ENCODE assay signal across 13 mouse cellular contexts in genomic region chr9:107609433-107609830, GRCm38 (mm10). TPM values are rescaled to one million over a fixed set of nuclear protein-coding genes. Genes with fewer than 3 reads are reported as not detected.
DNase-seq lines count a peak whose midpoint lies in the region; ATAC-seq lines count a peak whose summit lies in the region.
"Had no signal": no experiment of that assay in that cellular context is flagged by ENCODE, and none has a peak within 500 bp of the region (broad histone marks: within the 10 kb centered on the region; RNA-seq: fewer than 3 reads in every experiment).

No protein-coding gene starts in this region.

- H3K36me3 ChIP-seq in heart, embryonic 11.5 days (ENCODE audit: control insufficient read depth, insufficient read depth, low read length), result peaks cover 3% of the 10 kb centered on the region; the same call in 1 of the 2 replicates
- peaks cover 10% of the 10 kb centered on the region for H3K36me3 ChIP-seq in kidney, embryonic 15.5 days
- H3K36me3 ChIP-seq in embryonic facial prominence, embryonic 14.5 days (ENCODE audit: control insufficient read depth, insufficient read depth, low read length), result peaks cover 9% of the 10 kb centered on the region
- peaks cover 9% of the 10 kb centered on the region for H3K36me3 ChIP-seq in limb, embryonic 13.5 days

- no peak overlapping the region for H3K27ac ChIP-seq in heart, embryonic 11.5 days (ENCODE audit: low read depth, low read length)
- H3K27ac ChIP-seq in kidney, embryonic 15.5 days, result peak overlapping the region; percentile 45; the same call in 1 of the 2 replicates
- peak overlapping the region; percentile 16; the same call in 1 of the 2 replicates for H3K27ac ChIP-seq in embryonic facial prominence, embryonic 14.5 days (replicated peaks; ENCODE audit: low read depth, low read length)
- H3K27ac ChIP-seq in limb, embryonic 13.5 days, result peak overlapping the region; percentile 67
- H3K27ac ChIP-seq: liver, embryonic 15.5 days; neural tube, embryonic 15.5 days had no signal

- H3K4me1 ChIP-seq in heart, embryonic 11.5 days (ENCODE audit: control insufficient read depth, insufficient read depth, low read length), result peaks cover 63% of the 10 kb centered on the region
- H3K4me1 ChIP-seq in kidney, embryonic 15.5 days, result peaks cover 83% of the 10 kb centered on the region
- peaks cover 50% of the 10 kb centered on the region for H3K4me1 ChIP-seq in embryonic facial prominence, embryonic 14.5 days (ENCODE audit: control insufficient read depth, insufficient read depth, low read length)
- H3K4me1 ChIP-seq in limb, embryonic 13.5 days, result peaks cover 82% of the 10 kb centered on the region

- no peak overlapping the region for H3K4me2 ChIP-seq in heart, embryonic 11.5 days
- peak overlapping the region; percentile 8; the same call in 1 of the 2 replicates for H3K4me2 ChIP-seq in kidney, embryonic 15.5 days
- H3K4me2 ChIP-seq in embryonic facial prominence, embryonic 14.5 days (ENCODE audit: low read depth, low read length), result 0 out of 2 replicates have a peak overlapping the region, but pooled peaks have one; percentile 23
- peak overlapping the region; percentile 63 for H3K4me2 ChIP-seq in limb, embryonic 13.5 days (replicated peaks)
- H3K4me2 ChIP-seq: liver, embryonic 15.5 days; neural tube, embryonic 15.5 days had no signal

- no peak for DNase-seq in heart, postnatal 14 days
- no peak for DNase-seq in kidney, postnatal 10 days
- DNase-seq in embryonic facial prominence, embryonic 14.5 days (ENCODE audit: low spot score), result no peak
- DNase-seq in thymus, postnatal 36 days, result no peak
- DNase-seq: cerebellum, adult 11 months had no signal

- ATAC-seq in heart, embryonic 11.5 days (replicated peaks; ENCODE audit: insufficient number of reproducible peaks, low FRiP score, low TSS enrichment), result no peak
- ATAC-seq in kidney, embryonic 15.5 days (replicated peaks; ENCODE audit: low FRiP score), result no peak
- no peak for ATAC-seq in embryonic facial prominence, embryonic 14.5 days (ENCODE audit: low read depth)
- ATAC-seq in limb, embryonic 13.5 days (ENCODE audit: low FRiP score, low read depth), result no peak
- no peak for ATAC-seq in erythroid progenitor cell, adult 5-6 weeks (replicated peaks; ENCODE audit: low FRiP score, poor library complexity, severe bottlenecking)
- ATAC-seq: activated CD4-positive, CD25-positive, alpha-beta regulatory T cell, adult 4 months had no signal

- peak overlapping the region; percentile 16; the same call in 1 of the 2 replicates for H3K9ac ChIP-seq in heart, embryonic 11.5 days (ENCODE audit: low read depth, low read length)
- H3K9ac ChIP-seq in kidney, embryonic 15.5 days, result no peak overlapping the region
- 0 out of 2 replicates have a peak overlapping the region, but pooled peaks have one; percentile 10 for H3K9ac ChIP-seq in embryonic facial prominence, embryonic 14.5 days (ENCODE audit: low read depth, low read length)
- no peak overlapping the region for H3K9ac ChIP-seq in limb, embryonic 13.5 days
- H3K9ac ChIP-seq: liver, embryonic 15.5 days; neural tube, embryonic 15.5 days had no signal

- WGBS in heart, embryonic 11.5 days (ENCODE audit: insufficient replicate concordance), result 62% methylated on average over 4 of the region's 4 CpGs
- WGBS in kidney, embryonic 15.5 days, result 67% methylated on average over 4 of the region's 4 CpGs
- 57% methylated on average over 4 of the region's 4 CpGs for WGBS in embryonic facial prominence, embryonic 14.5 days
- WGBS in limb, embryonic 13.5 days, result 58% methylated on average over 4 of the region's 4 CpGs

- intact Hi-C loops in heart, postnatal 14 days (cut with DNase I), result no loop called here

- H3K4me3 ChIP-seq in heart, embryonic 11.5 days (ENCODE audit: low read depth, low read length), result no peak overlapping the region
- H3K4me3 ChIP-seq in kidney, embryonic 15.5 days (replicated peaks), result no peak overlapping the region
- no peak overlapping the region for H3K4me3 ChIP-seq in embryonic facial prominence, embryonic 14.5 days (ENCODE audit: low read depth, low read length)
- no peak overlapping the region for H3K4me3 ChIP-seq in limb, embryonic 13.5 days
- H3K4me3 ChIP-seq: erythroblast, embryonic 14.5 days; liver, embryonic 15.5 days; neural tube, embryonic 15.5 days had no signal

- H3K27me3 ChIP-seq in heart, embryonic 11.5 days (ENCODE audit: control insufficient read depth, insufficient read depth, low read length), result peaks cover 8% of the 10 kb centered on the region; the same call in 1 of the 2 replicates
- no peaks in the 10 kb centered on the region for H3K27me3 ChIP-seq in kidney, embryonic 15.5 days
- no peaks in the 10 kb centered on the region for H3K27me3 ChIP-seq in embryonic facial prominence, embryonic 14.5 days (replicated peaks; ENCODE audit: control insufficient read depth, insufficient read depth, low read length)
- H3K27me3 ChIP-seq in limb, embryonic 13.5 days, result no peaks in the 10 kb centered on the region
- H3K27me3 ChIP-seq: neural tube, embryonic 15.5 days had no signal

- no peaks in the 10 kb centered on the region for H3K9me3 ChIP-seq in heart, embryonic 11.5 days (replicated peaks; ENCODE audit: control insufficient read depth, low read length)
- H3K9me3 ChIP-seq in kidney, embryonic 15.5 days (replicated peaks), result no peaks in the 10 kb centered on the region
- H3K9me3 ChIP-seq in embryonic facial prominence, embryonic 14.5 days (ENCODE audit: control insufficient read depth, low read length), result no peaks in the 10 kb centered on the region
- H3K9me3 ChIP-seq in limb, embryonic 13.5 days, result no peaks in the 10 kb centered on the region
- H3K9me3 ChIP-seq: liver, embryonic 15.5 days; neural tube, embryonic 15.5 days had no signal

RNA-seq across cellular contexts. Expression of gene Sema3b, which starts 0.4 kb away (rescaled TPM):
- 5.1 and 5.3 TPM in 2 replicates for polyA plus RNA-seq in heart, embryonic 11.5 days (2014; fragmentation: Nextera tagmentation; extraction: Ambion mirVana)
- 10 to 100 TPM; 11.3 to 12.1 TPM for total RNA-seq in heart, postnatal 14 days (2021)
- 21.1 and 22.5 TPM in 2 replicates for polyA plus RNA-seq in kidney, embryonic 15.5 days (2015; fragmentation: Nextera tagmentation; extraction: Ambion mirVana)
- 18.0 and 18.2 TPM in 2 replicates for polyA plus RNA-seq in embryonic facial prominence, embryonic 14.5 days (2014; fragmentation: Nextera tagmentation; extraction: Ambion mirVana)
- polyA plus RNA-seq in limb, embryonic 13.5 days (2015; fragmentation: Nextera tagmentation; extraction: Ambion mirVana), result 8.0 and 8.6 TPM in 2 replicates
- total RNA-seq in erythroid progenitor cell, adult 5-6 weeks (2015; ENCODE audit: low replicate concordance), result not detected in 2 replicates
- not detected in 2 replicates for total RNA-seq in erythroid progenitor cell, adult 5-6 weeks (2017; ENCODE audit: low replicate concordance)
- polyA plus RNA-seq: activated CD4-positive, CD25-positive, alpha-beta regulatory T cell, adult 4 months; erythroblast, embryonic 14.5 days had no signal

RNA-seq across cellular contexts. Expression of gene Ifrd2, which starts 22.0 kb away (rescaled TPM):
- polyA plus RNA-seq in heart, embryonic 11.5 days (2014; fragmentation: Nextera tagmentation; extraction: Ambion mirVana), result 57.5 and 59.1 TPM in 2 replicates
- 10 to 100 TPM; 36.7 to 47.1 TPM for total RNA-seq in heart, postnatal 14 days (2021)
- 47.8 and 55.8 TPM in 2 replicates for polyA plus RNA-seq in kidney, embryonic 15.5 days (2015; fragmentation: Nextera tagmentation; extraction: Ambion mirVana)
- 46.7 and 52.3 TPM in 2 replicates for polyA plus RNA-seq in embryonic facial prominence, embryonic 14.5 days (2014; fragmentation: Nextera tagmentation; extraction: Ambion mirVana)
- polyA plus RNA-seq in limb, embryonic 13.5 days (2015; fragmentation: Nextera tagmentation; extraction: Ambion mirVana), result 44.3 and 49.5 TPM in 2 replicates
- total RNA-seq in erythroid progenitor cell, adult 5-6 weeks (2015; ENCODE audit: low replicate concordance), result 206 and 249 TPM in 2 replicates
- total RNA-seq in erythroid progenitor cell, adult 5-6 weeks (2017; ENCODE audit: low replicate concordance), result 122 and 166 TPM in 2 replicates

RNA-seq across cellular contexts. Expression of gene Gnai2, which starts 25.7 kb away (rescaled TPM):
- polyA plus RNA-seq in heart, embryonic 11.5 days (2014; fragmentation: Nextera tagmentation; extraction: Ambion mirVana), result 308 and 316 TPM in 2 replicates
- 100 to 1,000 TPM; 318 to 327 TPM for total RNA-seq in heart, postnatal 14 days (2021)
- polyA plus RNA-seq in kidney, embryonic 15.5 days (2015; fragmentation: Nextera tagmentation; extraction: Ambion mirVana), result 403 and 424 TPM in 2 replicates
- polyA plus RNA-seq in embryonic facial prominence, embryonic 14.5 days (2014; fragmentation: Nextera tagmentation; extraction: Ambion mirVana), result 380 and 416 TPM in 2 replicates
- 383 and 392 TPM in 2 replicates for polyA plus RNA-seq in limb, embryonic 13.5 days (2015; fragmentation: Nextera tagmentation; extraction: Ambion mirVana)
- total RNA-seq in erythroid progenitor cell, adult 5-6 weeks (2015; ENCODE audit: low replicate concordance), result 382 and 420 TPM in 2 replicates
- 334 and 357 TPM in 2 replicates for total RNA-seq in erythroid progenitor cell, adult 5-6 weeks (2017; ENCODE audit: low replicate concordance)

RNA-seq across cellular contexts. Expression of gene Hyal3, which starts 28.8 kb away (rescaled TPM):
- polyA plus RNA-seq in heart, embryonic 11.5 days (2014; fragmentation: Nextera tagmentation; extraction: Ambion mirVana), result 0.14 and 0.33 TPM in 2 replicates
- under 1 TPM; 0.31 to 0.49 TPM for total RNA-seq in heart, postnatal 14 days (2021)
- 1.3 TPM in 2 replicates for polyA plus RNA-seq in kidney, embryonic 15.5 days (2015; fragmentation: Nextera tagmentation; extraction: Ambion mirVana)
- polyA plus RNA-seq in embryonic facial prominence, embryonic 14.5 days (2014; fragmentation: Nextera tagmentation; extraction: Ambion mirVana), result 1.2 and 1.4 TPM in 2 replicates
- polyA plus RNA-seq in limb, embryonic 13.5 days (2015; fragmentation: Nextera tagmentation; extraction: Ambion mirVana), result 1.5 and 1.7 TPM in 2 replicates
- 4.2 and 8.6 TPM in 2 replicates for total RNA-seq in erythroid progenitor cell, adult 5-6 weeks (2015; ENCODE audit: low replicate concordance)
- 0.64 TPM in 1 of 2 replicates, not detected in the other for total RNA-seq in erythroid progenitor cell, adult 5-6 weeks (2017; ENCODE audit: low replicate concordance)
- polyA plus RNA-seq: erythroblast, embryonic 14.5 days had no signal

RNA-seq across cellular contexts. Expression of gene Naa80, which starts 30.7 kb away (rescaled TPM):
- polyA plus RNA-seq in heart, embryonic 11.5 days (2014; fragmentation: Nextera tagmentation; extraction: Ambion mirVana), result 12.2 and 15.2 TPM in 2 replicates
- 10 to 100 TPM; 15.5 to 16.6 TPM for total RNA-seq in heart, postnatal 14 days (2021)
- polyA plus RNA-seq in kidney, embryonic 15.5 days (2015; fragmentation: Nextera tagmentation; extraction: Ambion mirVana), result 16.0 and 19.3 TPM in 2 replicates
- polyA plus RNA-seq in embryonic facial prominence, embryonic 14.5 days (2014; fragmentation: Nextera tagmentation; extraction: Ambion mirVana), result 15.9 and 18.0 TPM in 2 replicates
- polyA plus RNA-seq in limb, embryonic 13.5 days (2015; fragmentation: Nextera tagmentation; extraction: Ambion mirVana), result 18.4 and 19.6 TPM in 2 replicates
- total RNA-seq in erythroid progenitor cell, adult 5-6 weeks (2015; ENCODE audit: low replicate concordance), result 15.5 and 24.5 TPM in 2 replicates
- total RNA-seq in erythroid progenitor cell, adult 5-6 weeks (2017; ENCODE audit: low replicate concordance), result 12.3 and 17.7 TPM in 2 replicates

Comparison
In these comparisons a context has a peak if more than half of its experiments do, and no peak if none do; other contexts are left out.
1. H3K9ac ChIP-seq: peak in heart, embryonic 11.5 days (single experiment) and embryonic facial prominence, embryonic 14.5 days (single experiment); none in kidney, embryonic 15.5 days (single experiment) and limb, embryonic 13.5 days (single experiment).